Mouse (Mus musculus) adrenal gland, postnatal 4 days (tissue): ENCODE results near the gene Olfr1219. TPM values are rescaled to one million over a fixed set of nuclear protein-coding genes. Genes with fewer than 3 reads are reported as not detected.

Experiments
- DNase-seq, 2 experiments: peaks; one replicate each; pipeline ENCODE4 v3.0.0; 2021 to 2022; ENCODE audit warnings: low spot score in 2 of 2, mixed read lengths in 2 of 2
- long read RNA-seq, 2 experiments: library from polyadenylated mRNA; stranded (forward); transcript quantifications; one replicate each; pipeline ENCODE4 v2.0.0; 2021
- total RNA-seq, 2 experiments: library from RNA; stranded (reverse); gene quantifications; 2 replicates each; pipeline ENCODE4 v1.2.3; 2021

Gene Olfr1219
- total RNA-seq: not detected
- long read RNA-seq, experiment 1: 0 reads
- long read RNA-seq, experiment 2: 0 reads

DNA sequence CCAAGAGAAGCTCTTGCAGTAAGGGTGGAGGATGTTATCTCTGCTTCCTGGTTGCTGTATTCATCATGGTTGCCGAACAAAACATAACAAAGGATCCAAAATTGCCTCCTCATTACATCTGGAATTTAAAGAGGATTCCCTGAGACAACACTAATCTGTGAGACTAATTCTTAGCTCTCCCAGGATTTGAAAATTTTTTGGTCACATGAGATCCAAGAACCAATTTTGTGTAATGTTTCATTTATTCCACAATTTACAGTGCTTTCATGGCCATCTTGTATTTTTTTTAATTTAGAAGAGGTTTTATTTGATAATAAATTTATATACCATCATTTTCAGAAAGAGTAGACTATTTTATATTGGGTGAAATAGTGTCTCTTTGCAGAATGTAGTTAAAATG lies at the start of gene Olfr1219:
Gene Olfr1219 (minus strand): TSS at position 101 of the 400 bp plus-strand sequence.
- no peak for DNase-seq

DNA sequence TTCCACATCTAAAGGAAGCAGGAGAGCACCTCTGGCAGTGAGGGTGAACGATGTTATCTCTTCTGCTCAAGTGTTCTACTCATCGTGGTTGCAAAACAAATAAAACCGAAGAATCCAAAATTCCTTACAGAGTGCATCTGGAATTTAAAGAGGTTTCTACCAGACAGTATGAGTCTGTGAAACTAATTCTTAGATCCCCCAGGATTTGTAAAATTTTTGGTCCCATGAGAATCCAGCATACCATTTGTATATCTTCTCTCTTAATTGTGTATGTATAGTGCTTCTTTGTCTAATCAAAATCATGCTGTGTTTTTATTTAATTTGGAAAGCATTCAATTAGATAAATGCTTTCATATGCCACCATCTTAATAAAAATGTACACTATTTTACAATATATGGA lies 49.6 kb upstream of the Olfr1219 start, which contains the start of gene Olfr1222:
Gene Olfr1222 (minus strand): TSS at position 101 of the 400 bp plus-strand sequence.
- DNase-seq: no peak

DNA sequence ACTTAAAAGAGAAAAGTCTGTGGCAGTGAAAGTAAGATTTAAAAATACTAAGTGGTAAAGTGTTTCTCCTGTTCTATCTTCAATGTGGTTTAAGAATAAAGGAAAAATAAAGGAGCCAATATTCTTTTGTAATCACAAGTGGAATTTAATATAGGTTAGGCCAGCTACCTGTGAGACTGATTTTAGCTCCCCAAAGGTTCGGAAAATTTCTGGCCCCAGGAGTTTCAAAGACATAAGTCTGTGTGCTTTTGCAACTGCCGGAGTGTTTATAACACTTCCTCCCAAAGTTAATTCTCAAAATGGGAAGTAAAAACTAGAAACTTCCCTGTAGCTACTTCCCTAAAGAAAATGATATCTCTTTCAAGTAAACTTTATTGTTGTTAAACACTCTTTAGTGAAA lies 33.9 kb upstream of the Olfr1219 start, which contains the start of gene Olfr1221:
Gene Olfr1221 (minus strand): TSS at position 101 of the 400 bp plus-strand sequence.
- no peak for DNase-seq

DNA sequence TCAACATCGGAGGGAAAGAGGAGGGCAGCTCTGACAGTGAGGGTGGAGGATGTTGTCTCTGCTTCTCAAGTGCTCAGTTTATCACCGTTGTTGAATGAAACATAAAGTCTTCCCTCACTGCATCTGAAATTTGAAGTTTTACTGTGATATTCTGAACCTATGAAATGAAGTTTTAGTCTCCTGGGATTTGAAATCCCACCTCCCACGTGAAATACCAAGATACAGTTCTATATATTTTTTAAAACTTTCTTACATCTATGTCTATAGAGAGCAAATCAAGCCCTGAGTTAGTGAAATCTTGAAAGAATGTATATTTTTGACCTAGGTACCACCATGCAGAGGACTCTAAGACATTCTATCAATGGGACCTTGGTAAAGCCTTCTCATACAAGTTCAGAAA lies 23.4 kb upstream of the Olfr1219 start, which contains the start of gene Olfr1220:
Gene Olfr1220 (minus strand): TSS at position 101 of the 400 bp plus-strand sequence.
- no peak for DNase-seq

DNA sequence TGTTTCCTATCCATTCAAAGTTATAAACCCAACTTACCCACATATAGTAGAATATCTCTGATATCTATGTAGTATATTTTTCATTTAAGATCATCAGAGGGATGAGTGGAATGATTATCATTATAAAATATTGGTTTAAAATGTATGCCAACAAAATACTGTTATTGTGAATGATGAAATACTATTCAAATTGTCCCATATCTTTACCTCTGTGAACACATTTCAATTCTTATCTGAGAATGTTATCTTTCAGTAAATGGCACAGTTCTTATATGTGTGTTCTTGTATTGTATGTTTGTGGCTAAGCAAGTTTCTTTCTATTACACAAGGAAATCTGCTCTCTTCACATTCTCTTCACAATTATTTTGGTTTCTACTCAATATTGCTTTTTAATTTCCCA lies 22.3 kb upstream of the Olfr1219 start:
- DNase-seq: no peak

DNA sequence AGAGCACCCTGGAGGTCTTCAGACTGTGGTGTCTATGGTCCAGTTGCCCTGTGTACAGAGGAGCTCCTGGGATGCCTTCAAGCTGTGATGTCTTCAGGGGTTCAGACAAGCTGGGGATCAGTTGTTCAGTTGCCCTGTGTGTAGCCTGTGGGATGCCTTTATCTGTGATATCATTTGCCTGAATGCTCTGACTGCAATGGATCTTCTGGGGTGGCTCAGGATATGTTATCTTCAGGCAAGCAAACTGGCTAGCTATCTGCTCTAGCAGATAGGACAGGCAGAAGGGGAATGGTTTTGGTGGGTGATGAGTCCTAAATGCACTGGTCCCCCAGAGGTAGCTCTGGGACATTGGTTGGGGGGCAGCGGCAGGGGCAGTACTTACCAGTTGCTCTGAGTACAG lies 10.5 kb upstream of the Olfr1219 start:
- DNase-seq: no peak

DNA sequence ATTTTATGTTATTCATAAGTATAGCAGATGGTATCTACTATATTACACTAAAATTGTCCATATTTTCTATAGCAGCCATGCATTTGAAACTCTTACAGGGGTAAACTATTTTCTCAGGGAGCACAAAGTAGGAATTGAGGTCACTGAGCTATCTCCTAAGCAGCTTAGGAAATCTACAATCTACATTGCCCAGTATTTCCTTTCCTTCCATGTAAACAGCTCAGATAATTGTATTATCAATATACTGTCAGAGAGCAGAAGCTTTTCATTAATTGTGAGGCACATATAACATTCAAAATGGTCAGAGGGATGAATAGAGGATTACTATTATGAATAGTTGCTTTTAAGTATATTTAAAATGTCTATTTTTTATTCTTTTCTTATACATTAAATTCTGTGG lies 1.8 kb downstream of the Olfr1219 start:
- DNase-seq: no peak

DNA sequence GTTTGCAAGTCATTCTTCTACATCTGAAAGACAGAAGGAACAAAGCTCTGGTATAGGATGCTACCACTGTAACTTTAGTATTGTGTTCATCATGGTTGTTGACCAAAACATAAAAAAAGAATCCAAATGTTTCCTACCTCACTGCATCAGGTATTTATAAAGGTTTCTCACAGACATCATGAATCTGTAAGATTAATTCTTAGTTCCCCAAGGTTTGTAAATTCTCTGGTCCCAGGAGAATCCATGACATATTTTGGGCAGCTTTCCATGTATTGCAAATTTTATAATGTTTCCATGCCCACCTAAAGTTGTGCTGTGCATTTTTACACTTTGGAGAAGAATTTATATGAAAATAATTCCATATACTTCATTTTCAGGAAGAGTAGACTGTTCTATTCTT lies 22.2 kb downstream of the Olfr1219 start, which contains the start of gene Olfr1218:
Gene Olfr1218 (minus strand): TSS at position 101 of the 400 bp plus-strand sequence.
- no peak for DNase-seq

DNA sequence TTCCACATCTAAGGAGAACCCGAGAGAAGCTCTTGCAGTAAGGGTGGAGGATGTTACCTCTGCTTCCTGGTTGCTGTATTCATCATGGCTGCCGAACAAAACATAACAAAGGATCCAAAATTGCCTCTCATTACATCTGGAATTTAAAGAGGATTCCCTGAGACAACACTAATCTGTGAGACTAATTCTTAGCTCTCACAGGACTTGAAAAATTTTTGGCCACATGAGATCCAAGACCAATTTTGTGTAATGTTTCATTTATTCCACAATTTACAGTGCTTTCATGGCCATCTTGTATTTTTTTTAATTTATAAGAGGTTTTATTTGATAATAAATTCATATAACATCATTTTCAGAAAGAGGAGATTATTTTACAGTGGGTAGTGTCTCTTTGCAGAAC lies 51.3 kb downstream of the Olfr1219 start, which contains the start of gene Olfr1217:
Gene Olfr1217 (minus strand): TSS at position 101 of the 400 bp plus-strand sequence.
- DNase-seq: no peak

Other genes starting within 250 kb of the Olfr1219 start
- gene Olfr1204, start 234.2 kb downstream of the Olfr1219 start, total RNA-seq: not detected
- not detected for gene Olfr1206, start 220.3 kb downstream of the Olfr1219 start, total RNA-seq
- gene Olfr1208, start 181.2 kb downstream of the Olfr1219 start, total RNA-seq: not detected
- not detected for gene Olfr1209, start 168.4 kb downstream of the Olfr1219 start, total RNA-seq
- not detected for gene Olfr1211, start 145.4 kb downstream of the Olfr1219 start, total RNA-seq
- gene Olfr1212, start 129.5 kb downstream of the Olfr1219 start, total RNA-seq: not detected
- gene Gm13762, start 103.2 kb downstream of the Olfr1219 start, total RNA-seq: not detected
- gene Olfr1214, start 90.9 kb downstream of the Olfr1219 start, total RNA-seq: not detected
- gene Olfr1215, start 76.5 kb downstream of the Olfr1219 start, total RNA-seq: not detected
- not detected for gene Olfr1216, start 65.2 kb downstream of the Olfr1219 start, total RNA-seq
- gene Olfr1217, start 51.4 kb downstream of the Olfr1219 start, total RNA-seq: not detected
- gene Olfr1218, start 22.3 kb downstream of the Olfr1219 start, total RNA-seq: not detected
- gene Olfr1220, start 23.3 kb upstream of the Olfr1219 start, total RNA-seq: not detected
- not detected for gene Olfr1221, start 33.8 kb upstream of the Olfr1219 start, total RNA-seq
- not detected for gene Olfr1222, start 49.5 kb upstream of the Olfr1219 start, total RNA-seq
- gene Olfr1223, start 68.0 kb upstream of the Olfr1219 start, total RNA-seq: not detected
- not detected for gene Olfr1224-ps1, start 80.6 kb upstream of the Olfr1219 start, total RNA-seq
- not detected for gene Olfr1225, start 91.2 kb upstream of the Olfr1219 start, total RNA-seq
- gene Olfr1226, start 116.5 kb upstream of the Olfr1219 start, total RNA-seq: not detected
- gene Olfr1228, start 170.5 kb upstream of the Olfr1219 start, total RNA-seq: not detected
- gene Olfr1229, start 204.5 kb upstream of the Olfr1219 start, total RNA-seq: not detected
- not detected for gene Olfr1230, start 213.8 kb upstream of the Olfr1219 start, total RNA-seq
- gene Olfr1231, start 223.6 kb upstream of the Olfr1219 start, total RNA-seq: not detected
- not detected for gene Olfr1232, start 246.2 kb upstream of the Olfr1219 start, total RNA-seq